Mouse (Mus musculus) kidney, adult 9 months (tissue): ENCODE measurements around the gene Stap1.

ENCODE experiments used
- DNase-seq: peaks from one replicate; pipeline ENCODE4 v3.0.0; 2022

Gene Stap1

DNA sequence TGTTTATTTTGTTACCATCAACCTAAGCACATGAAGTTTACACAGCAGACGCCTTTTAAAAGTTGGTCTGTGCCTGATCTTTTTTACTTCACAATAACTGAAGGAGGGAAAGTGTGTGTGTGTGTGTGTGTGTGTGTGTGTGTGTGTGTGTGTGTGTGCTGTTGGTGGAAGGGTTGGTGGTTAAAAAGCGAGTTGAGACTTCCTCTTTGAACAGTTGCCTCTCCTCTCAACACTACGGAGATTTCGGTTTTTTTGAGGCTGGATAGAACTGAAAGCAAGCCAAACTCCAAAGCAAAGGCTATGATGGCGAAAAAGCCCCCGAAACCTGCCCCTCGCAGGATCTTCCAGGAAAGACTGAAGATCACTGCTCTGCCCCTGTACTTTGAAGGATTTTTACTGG is at the start of gene Stap1:
Gene Stap1, plus strand, starts transcription at position 209 of the 400 bp plus-strand sequence.
- no peak for DNase-seq

DNA sequence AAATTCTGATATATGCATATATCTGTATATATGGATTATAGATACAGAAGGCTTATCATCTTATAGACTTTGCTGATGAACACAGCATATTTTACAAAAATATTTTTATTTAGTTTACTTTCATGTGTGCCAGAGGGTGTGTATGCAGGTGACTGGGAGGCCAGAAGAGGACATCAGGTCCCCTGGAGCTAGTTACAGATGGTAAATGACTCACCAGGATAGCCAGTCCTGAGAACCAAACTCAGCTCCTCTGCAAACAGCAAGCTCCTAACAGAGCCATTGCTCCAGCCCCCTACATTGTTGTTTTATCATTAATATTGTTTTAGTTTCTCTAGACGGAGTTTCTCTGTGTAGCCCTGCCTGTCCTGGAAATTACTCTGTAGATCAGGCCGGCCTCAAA is 41.7 kb upstream of the Stap1 start:
- DNase-seq = no peak

DNA sequence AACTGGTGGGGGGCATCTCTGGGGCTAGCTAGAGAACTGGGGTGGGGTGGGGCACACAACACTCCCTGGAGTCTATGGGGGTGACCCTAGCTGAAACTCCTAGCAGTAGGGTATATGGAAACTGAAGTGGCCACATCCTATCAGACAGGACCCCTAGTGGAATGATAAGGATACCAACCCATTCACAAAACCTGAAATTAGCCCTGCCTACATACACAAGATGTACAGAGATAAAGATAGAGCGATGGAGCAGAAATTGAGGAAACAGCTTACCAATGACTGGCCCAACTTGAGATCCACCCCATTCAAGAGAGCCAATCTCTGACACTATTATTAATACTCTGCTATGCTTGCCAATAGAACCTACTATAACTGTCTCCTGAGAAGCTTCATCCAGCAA is 8.0 kb upstream of the Stap1 start:
- DNase-seq = no peak

DNA sequence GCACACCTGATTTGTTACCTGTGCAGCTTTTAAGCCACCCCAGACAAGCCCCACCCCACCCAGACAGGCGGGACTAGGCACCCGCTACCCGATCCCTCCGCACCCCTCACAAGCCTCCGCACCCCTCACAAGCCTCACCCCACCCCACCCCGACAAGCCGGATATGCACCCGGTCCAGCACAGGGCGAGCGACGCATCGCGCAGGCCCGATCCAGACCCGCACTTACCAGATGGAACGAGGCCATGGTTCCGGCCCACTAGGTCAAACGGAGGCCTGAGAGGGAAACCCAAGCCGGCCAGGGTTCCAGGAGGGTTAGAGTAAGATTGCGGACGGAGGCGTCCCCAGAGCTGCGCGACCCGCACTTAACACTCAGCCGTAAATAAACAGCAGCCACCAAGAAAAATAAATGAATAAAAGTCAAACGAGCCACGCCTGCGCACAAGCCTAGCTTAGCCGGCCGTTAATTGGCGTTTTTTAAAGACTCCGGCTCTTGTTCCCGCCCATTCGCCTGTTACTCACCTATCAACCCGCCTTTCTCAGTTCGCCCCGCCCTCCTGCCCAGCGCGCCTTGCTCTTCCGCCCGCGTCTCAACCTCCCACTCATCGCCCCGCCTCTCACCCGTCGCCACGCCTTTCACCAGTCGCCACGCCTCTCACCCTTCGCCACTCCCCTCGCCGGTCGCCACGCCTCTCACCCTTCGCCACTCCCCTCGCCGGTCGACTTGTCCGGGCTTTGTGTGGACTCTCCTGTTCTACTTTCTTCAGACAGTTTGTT is 6.3 kb upstream of the Stap1 start, which contains the start of gene Cenpc1:
Gene Cenpc1, minus strand, starts transcription at position 483 of the 775 bp plus-strand sequence.
- peak; percentile 98 for DNase-seq

DNA sequence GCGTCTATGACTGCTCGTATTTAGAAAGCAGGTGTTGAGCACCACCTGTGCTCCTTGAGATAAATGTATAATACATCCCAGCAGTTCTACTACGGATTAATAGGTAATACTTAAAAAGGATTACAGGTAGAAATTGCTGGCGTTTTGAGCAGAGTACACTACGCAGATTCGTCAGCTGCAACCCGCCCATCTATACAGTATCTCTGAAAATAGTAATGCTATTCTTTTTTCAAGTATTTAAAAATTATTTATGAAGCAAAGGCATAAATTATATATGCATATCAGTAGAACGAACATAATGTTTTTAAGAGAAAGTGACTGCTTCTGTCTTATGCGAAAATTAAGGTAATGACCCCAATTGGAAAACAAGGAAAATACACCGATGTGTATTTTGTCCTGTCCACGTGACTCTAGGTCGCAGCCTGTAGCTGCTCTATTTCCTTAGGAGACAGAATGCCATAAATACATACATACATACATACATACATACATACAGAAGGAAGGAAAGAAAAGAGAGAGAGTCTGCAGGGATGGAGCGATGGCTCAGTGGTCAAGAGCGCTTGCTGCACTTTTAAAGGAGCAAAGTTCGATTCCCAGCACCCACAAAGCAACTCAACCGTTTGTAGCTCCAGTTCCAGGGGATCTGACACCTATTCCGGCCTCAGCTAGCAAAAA is 5.5 kb upstream of the Stap1 start:
- DNase-seq = no peak

DNA sequence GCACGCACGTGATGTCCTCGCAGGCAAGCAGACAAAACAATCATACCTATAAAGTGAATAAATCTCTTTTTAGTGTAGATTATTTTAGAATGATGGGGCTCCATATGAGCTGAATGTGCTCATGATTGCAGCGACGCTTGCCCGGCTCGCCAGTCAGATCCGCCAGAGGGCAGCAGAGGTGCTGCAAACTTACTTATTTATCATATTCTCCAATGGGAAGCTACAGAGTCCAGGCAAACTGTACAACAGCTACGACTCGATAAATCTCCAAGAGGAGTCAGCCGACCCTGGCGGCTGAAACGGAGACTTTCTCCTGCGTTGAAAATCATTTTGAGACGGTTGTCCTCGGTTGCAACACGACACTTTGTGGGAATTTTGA is 5.0 kb upstream of the Stap1 start:
- peak; percentile 93 for DNase-seq

DNA sequence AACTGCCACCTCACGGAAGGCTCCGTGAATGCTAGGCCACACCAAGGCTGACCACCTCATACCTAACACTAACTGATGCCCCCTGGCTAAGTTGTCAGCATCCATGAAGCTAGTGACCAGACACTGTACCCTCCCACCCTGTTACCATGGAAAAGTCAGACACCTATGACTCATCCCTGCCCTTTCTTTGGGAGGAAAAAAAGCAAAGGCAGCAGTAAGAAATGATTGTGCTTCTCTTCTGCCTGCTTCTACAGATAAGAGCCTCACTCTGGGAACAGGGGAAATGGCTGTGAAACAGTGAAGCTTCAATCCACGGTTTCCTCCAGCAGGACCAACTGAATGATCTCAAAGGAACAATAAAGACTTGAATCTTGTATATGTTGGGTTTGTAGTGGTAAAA is 3.1 kb upstream of the Stap1 start:
- no peak for DNase-seq

DNA sequence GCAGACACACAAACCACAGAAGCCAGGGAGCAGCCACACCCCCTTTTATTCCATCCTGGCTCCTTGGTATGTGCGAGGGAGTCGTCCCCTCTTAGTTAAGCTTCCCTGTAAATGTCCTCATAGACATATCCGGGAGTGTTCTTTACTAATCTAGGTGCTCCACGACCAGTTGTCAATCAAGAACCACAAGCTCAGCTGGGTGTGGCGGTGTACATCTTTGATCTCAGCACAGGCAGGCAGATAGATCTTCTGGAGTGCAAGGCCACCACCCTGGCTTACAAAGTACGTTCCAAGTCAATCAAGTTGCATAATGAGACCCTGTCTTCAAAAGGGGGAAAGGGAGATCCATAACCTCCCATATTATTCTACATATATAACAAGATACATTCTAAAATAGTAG is 2.4 kb upstream of the Stap1 start:
- no peak for DNase-seq

DNA sequence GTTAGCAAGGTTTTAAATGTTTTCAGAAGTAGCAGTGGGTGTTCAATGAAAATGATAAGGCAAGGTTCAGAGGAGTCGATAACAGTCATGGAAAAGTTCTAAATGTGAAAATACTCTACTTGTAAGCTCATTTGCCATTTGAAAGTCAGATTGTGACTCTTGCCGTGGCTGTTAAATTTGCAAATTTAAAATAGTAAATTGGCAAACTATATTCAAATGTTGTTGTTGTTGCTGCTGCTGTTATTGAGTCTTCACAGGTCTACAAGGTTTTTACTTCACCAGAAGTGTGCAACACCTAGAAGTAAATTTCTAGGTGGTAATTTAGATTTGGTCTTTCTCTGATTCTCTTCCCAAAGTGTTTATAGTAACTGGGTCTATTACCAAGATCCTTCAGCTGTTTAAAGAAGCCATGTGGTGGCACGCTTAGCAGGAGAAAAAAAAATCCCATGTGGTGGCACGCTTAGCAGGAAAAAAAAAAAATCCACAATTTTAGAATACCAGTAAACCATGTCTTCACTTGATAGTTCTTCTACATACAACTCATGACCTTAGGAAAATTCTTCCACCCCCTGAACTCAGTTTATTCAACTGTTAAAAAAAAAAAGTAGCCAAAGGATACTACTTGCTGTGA is 1.3 kb downstream of the Stap1 start:
- no peak for DNase-seq

DNA sequence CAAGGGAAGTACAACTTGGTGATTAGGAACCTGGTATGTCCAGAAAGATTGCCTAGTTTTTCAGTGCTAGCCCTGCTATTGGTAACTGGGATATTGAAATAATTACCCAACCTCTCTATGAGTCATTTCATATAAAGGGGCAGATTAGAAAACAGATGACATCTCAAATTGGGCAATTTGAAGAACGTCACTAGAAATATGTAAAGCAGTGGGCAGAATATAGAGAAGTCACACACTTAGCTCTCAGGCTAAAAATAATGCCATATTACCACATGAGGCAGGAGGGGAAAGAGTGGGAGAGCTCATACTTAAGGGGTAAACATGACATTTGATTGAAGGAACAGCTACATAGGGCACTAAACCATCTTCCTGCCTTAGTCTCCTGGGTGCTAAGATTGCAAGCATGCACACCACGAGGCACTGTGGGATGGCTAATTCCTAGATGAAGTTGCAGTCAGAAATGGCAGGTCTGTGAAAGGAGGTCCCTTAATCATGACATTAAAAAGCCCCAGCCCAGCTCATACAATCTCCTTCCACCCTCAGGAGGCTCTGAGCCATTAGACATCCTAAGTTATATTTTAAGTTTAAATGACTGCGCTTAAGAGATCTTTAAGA is 7.3 kb downstream of the Stap1 start:
- DNase-seq = no peak

DNA sequence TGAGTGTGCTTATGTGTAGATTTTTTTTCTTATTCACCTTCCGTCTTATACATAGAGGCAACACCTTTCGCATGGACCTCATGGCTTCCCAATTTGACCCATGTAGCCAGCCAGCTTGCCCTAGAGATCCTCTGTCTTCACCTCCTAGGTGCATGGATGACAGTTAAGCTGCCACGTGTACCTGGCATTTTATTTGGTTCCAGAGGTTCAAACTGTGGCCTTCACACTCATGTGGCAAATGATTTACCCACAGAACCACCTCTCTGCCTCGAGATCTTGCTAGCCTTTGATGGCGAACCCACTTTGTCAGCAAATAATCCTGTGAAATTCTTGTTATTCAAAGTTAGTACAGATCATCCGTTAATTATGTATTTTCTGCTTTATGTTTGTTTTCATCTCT is 12.4 kb downstream of the Stap1 start:
- DNase-seq = peak; percentile 27

DNA sequence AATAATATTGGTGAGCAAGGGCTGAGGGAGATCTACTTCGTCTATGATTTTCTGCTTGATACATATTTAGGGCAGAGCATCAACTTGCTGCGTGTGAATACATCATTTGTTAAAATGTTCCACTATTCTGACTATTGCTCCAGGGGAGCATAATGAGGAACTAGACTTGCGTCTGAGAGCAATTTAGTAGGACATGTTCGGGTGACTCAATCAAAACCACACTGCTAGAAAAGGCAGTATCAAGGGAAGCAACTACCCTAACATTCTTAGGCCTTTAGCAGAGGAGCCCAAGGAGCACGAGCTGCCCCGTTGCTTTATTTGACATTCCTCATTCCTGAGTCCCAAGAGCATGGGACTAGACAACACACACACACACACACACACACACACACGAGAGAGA is 13.4 kb downstream of the Stap1 start:
- no peak for DNase-seq

DNA sequence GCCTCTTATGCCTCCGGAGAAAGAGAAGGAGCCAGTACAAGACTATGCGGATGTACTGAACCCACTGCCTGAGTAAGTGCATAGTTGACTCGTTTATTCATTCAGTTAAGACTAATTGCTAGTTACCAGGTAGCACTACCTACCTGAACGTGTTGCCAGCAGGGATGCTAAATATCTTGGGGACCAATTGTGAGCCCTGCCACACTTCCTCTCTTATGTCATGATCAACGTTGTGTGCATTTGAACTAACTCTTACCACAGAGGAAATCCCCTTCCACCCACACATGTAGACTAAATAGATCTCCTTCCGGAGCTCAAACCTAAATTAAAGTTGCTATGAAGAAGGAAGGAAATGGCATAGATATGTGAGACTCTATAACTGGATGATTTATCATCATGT is 15.2 kb downstream of the Stap1 start:
- DNase-seq = no peak

DNA sequence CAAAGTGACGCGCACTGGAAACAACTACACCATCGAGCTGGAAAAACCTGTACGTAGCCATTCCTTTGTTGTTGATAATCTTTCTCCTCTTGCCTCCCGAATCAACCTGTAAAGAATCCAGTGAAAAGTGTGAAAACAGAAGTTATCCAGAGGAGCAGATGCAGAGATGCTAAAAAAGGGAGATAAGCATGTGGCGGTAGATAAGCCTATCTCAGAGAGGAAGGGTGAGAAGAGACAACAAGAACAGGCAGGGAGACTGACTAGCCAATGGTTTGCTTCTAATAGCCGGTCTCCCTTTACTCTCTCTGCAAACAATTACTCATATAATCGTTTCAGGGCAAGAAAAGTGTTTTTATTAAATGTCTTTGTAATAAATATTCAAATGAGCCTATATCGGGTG is 23.2 kb downstream of the Stap1 start:
- DNase-seq = no peak

DNA sequence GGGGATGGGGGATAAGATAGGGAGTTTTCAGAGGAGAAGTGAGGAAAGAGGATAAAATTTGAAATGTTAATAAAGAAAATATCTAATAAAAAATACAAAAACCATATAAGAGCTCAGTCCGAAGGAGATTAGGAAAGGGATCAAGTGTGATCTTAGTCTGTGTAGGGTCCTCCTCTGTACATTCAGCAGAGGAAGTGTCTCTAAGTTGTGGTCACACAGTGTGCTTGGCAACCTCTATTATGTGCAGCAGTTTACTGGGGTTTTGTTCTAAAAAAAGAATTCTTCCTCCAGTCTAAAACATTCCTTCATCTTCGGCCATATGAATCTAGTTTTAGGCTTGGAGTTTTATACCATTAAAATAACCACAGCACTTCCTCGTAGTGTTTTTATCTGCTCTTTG is 27.4 kb downstream of the Stap1 start:
- DNase-seq = no peak

DNA sequence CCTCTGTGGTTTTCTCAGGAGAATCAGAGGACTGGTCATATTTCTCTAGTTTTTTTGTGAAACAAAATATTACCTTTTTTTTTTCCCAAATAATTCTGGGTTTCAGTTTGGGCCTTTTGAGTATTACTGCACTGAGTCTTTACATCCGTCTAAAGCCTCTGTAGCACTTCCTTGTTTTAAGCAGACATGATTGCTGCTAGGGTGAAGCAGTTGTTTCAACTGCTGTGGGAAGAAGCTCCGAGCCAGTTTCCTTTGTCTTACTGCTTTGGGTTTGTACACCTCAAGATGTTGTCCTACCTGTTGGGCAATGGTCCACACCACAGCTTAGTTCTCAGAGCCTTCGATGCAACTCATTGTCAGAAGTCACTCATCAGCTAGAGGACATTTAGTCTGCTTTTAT is 29.1 kb downstream of the Stap1 start:
- DNase-seq = no peak

DNA sequence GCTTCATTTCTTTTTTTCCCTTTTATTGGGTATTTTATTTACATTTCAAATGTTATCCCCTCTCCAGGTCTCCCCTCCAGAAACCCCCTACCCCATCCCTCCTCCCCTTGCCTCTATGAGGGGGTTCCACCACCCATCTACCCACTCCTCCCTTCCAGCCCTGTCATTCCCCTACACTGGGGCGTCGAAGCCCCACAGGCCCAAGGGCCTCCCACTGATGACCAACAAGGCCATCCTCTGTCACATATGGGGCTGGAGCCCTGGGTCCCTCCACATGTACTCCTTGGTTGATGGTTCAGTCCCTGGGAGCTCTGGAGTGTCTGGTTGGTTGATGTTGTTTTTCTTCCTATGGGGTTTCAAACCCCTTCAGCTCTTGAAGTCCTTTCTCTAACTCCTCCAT is 30.6 kb downstream of the Stap1 start:
- DNase-seq = no peak

DNA sequence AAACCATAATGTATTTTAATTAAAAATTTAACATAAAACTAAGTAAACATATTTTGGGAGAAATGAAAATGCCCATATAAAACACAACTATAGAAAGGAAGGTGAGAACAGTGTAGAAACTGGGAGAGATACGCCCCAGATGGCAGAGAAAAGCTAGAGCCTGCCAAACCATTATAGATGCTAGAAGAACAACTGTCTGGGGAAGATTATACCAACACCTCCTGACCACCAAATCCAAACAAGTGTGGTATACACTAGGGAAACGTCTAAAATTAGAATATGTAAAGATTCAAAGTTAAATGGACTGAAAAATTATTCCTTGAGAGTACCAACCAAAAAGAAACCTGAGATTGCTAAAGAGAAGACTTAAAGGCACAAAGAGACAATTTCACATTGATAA is 35.1 kb downstream of the Stap1 start:
- no peak for DNase-seq

DNA sequence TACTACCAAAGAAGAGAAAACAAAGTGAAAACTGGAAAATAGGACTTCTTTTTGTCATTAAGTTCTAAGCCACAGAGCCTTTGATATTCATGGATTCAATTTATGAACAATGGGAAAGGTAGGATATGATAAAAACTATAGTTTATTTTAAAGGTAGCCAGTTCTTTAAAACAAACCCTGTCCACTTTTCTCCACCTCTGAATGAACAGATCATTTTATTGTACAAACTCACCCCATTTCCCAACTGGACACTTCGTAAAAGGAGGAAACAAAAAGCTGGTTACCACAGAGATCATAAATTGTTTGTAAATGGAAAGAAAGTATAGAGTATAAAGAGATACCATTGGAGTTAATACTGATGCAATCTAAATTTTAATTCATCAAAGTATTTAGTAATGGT is 39.5 kb downstream of the Stap1 start:
- DNase-seq = no peak

DNA sequence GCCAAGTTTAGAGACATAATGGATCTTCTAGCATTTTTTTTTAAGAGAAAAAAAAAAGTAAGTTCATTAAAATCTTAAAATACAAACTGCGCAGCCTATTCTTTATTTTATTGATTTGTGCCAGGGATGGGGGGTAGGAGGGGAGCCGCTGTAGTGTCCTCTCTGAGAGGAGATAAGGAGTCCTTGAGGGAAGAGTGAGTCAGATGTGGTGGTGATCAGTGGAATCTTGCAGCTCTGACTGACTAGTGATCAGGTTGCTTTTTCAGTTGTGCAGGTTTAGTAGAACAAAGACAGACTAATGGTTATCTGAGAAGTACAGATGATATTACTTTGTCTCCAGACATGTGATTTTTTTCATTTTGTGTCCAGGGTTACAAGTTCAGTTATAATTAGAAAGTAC is 41.5 kb downstream of the Stap1 start:
- DNase-seq = no peak

DNA sequence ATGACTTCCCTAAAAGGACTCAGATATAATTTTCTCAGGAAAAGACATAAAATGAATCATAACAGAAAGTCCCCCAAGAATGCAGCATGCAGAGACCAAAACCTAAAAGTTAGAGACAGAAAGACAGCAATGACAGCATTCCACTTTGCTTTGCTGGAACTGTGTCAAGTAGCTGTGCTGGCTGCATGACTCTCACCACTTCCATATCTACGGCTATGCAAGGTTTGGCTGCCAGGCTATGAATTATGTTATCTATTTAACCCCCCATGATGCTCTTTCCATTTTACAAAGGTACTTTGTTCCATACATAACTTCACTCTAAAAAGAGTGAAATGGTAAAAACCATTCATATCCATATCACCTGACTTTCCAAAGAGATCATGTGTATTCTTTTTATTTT is 42.5 kb downstream of the Stap1 start:
- no peak for DNase-seq

DNA sequence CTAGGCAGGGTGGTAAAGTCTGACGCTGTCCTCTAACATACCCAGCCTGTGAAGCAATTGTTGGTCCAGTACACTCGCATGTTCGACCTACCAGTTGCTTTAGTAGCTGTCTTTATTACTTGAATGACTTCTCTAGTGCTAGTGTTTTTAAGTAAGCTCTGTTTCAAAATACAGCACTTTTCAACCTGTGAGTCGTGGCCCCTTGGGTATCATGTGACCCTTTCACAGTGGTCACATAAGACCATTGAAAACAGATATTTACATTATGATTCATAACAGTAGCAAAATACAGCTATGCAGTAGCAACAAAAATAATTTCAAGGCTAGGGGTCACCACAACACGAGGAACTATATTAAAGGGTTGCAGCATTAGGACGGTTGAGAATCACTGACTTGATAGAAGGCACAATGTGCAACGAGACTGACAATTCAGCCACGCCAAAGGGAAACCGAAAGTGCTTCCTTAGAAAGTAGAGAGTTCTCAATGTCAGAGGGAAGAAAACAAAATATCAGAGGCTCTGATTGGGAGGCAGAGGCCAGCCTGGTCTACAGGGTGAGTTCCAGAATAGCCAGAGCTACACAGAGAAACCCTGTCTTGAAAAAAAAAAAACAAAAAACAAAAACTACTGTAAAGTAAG is 47.0 kb downstream of the Stap1 start:
- DNase-seq = no peak

DNA sequence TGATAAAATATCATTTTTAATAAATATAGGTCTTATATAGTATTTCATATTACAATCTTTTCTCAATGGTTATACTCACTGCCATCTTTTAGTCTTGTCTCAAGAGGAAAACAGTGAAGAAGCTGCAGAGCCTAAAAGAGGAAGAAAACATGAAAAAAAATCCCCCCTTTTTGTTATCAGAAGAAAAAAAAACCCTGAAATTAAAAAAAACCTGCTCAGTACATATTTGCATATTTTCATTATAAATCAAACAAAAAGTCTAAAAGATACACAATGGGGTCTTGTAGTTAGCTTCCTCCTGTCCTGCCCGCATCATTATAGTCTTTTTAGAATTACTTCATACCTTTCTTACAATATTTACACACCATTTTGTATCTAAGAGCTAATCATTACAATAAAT is 57.2 kb downstream of the Stap1 start:
- no peak for DNase-seq
